Comparison of ENCODE assay signal across 8 mouse cellular contexts in genomic region chr5:113142486-113142885, GRCm38 (mm10).
DNase-seq lines count a peak whose midpoint lies in the region; ATAC-seq lines count a peak whose summit lies in the region.

No protein-coding gene starts in this region.

- H3K27ac ChIP-seq in neural tube, embryonic 13.5 days (replicated peaks): peak overlapping the region; percentile 30; the same call in 1 of the 2 replicates
- peak overlapping the region; percentile 74 for H3K27ac ChIP-seq in heart, embryonic 16.5 days (ENCODE audit: low read length)
- H3K27ac ChIP-seq in midbrain, embryonic 16.5 days (ENCODE audit: low read length): no peak overlapping the region

- no peak for DNase-seq in neural tube, embryonic 10.5 days (ENCODE audit: extremely low spot score, low spot score)
- DNase-seq in left cerebral cortex, postnatal 10 days (ENCODE audit: extremely low spot score in 1 of 2, low spot score in 2 of 2): peak; percentile 81 to 88
- DNase-seq in skeletal muscle tissue, adult 2 months (ENCODE audit: low read depth, low spot score): peak; percentile 89
- no peak for DNase-seq in embryo, embryonic 11 days
- no peak for DNase-seq in thymus, postnatal 14 days

- no peak for ATAC-seq in neural tube, embryonic 13.5 days (ENCODE audit: low read depth)
- peak; percentile 68 for ATAC-seq in heart, embryonic 16.5 days (replicated peaks; ENCODE audit: extremely low read depth, insufficient read depth, low FRiP score)
- ATAC-seq in midbrain, embryonic 16.5 days: no peak

- H3K9me3 ChIP-seq in neural tube, embryonic 13.5 days: no peaks in the 10 kb centered on the region
- H3K9me3 ChIP-seq in heart, embryonic 16.5 days (replicated peaks; ENCODE audit: control insufficient read depth, low read length): peaks cover 5% of the 10 kb centered on the region; the same call in 1 of the 2 replicates
- H3K9me3 ChIP-seq in midbrain, embryonic 16.5 days (replicated peaks; ENCODE audit: control insufficient read depth, low read length, poor library complexity, severe bottlenecking): no peaks in the 10 kb centered on the region

- WGBS in neural tube, embryonic 13.5 days: 34% methylated on average over 11 of the region's 11 CpGs
- WGBS in heart, embryonic 16.5 days: 20% methylated on average over 11 of the region's 11 CpGs
- 62% methylated on average over 11 of the region's 11 CpGs for WGBS in midbrain, embryonic 16.5 days

- no peak overlapping the region for H3K4me2 ChIP-seq in neural tube, embryonic 13.5 days
- peak overlapping the region; percentile 10 for H3K4me2 ChIP-seq in heart, embryonic 16.5 days (ENCODE audit: low read depth, low read length)
- no peak overlapping the region for H3K4me2 ChIP-seq in midbrain, embryonic 16.5 days (ENCODE audit: low read length)

- H3K9ac ChIP-seq in neural tube, embryonic 13.5 days: no peak overlapping the region
- peak overlapping the region; percentile 10; the same call in 1 of the 2 replicates for H3K9ac ChIP-seq in heart, embryonic 16.5 days (ENCODE audit: low read length)
- no peak overlapping the region for H3K9ac ChIP-seq in midbrain, embryonic 16.5 days (ENCODE audit: low read depth, low read length)

- H3K27me3 ChIP-seq in neural tube, embryonic 13.5 days: peaks cover 18% of the 10 kb centered on the region
- no peaks in the 10 kb centered on the region for H3K27me3 ChIP-seq in heart, embryonic 16.5 days (ENCODE audit: control insufficient read depth, insufficient read depth, low read length)
- H3K27me3 ChIP-seq in midbrain, embryonic 16.5 days (ENCODE audit: control insufficient read depth, insufficient read depth, low read depth, low read length): no peaks in the 10 kb centered on the region

- H3K4me3 ChIP-seq in neural tube, embryonic 13.5 days: no peak overlapping the region
- H3K4me3 ChIP-seq in heart, embryonic 16.5 days (ENCODE audit: low read length): no peak overlapping the region
- H3K4me3 ChIP-seq in midbrain, embryonic 16.5 days (ENCODE audit: low read depth, low read length): no peak overlapping the region

- intact Hi-C loops in left cerebral cortex, postnatal 10 days (cut with DNase I): no loop called here

- H3K4me1 ChIP-seq in neural tube, embryonic 13.5 days (replicated peaks): peaks cover 39% of the 10 kb centered on the region
- peaks cover 31% of the 10 kb centered on the region for H3K4me1 ChIP-seq in heart, embryonic 16.5 days (ENCODE audit: control insufficient read depth, insufficient read depth, low read length)
- peaks cover 19% of the 10 kb centered on the region for H3K4me1 ChIP-seq in midbrain, embryonic 16.5 days (ENCODE audit: control insufficient read depth, insufficient read depth, low read length)

- no peaks in the 10 kb centered on the region for H3K36me3 ChIP-seq in neural tube, embryonic 13.5 days
- H3K36me3 ChIP-seq in heart, embryonic 16.5 days (ENCODE audit: control insufficient read depth, insufficient read depth): peaks cover 2% of the 10 kb centered on the region
- H3K36me3 ChIP-seq in midbrain, embryonic 16.5 days (ENCODE audit: control insufficient read depth, insufficient read depth, low read length): no peaks in the 10 kb centered on the region

Comparison
In these comparisons a context has a peak if more than half of its experiments do, and no peak if none do; other contexts are left out.
1. DNase-seq: peak in left cerebral cortex, postnatal 10 days (2 of 2) and skeletal muscle tissue, adult 2 months (single experiment); none in neural tube, embryonic 10.5 days (single experiment), embryo, embryonic 11 days (single experiment) and thymus, postnatal 14 days (single experiment).